Mouse (Mus musculus): ENCODE measurements around the gene Gdf2. TPM values are rescaled to one million over a fixed set of nuclear protein-coding genes. Genes with fewer than 3 reads are reported as not detected.

Gene Gdf2
- polyA plus RNA-seq, 1 experiment: not detected

GRCm38 (mm10) chr14:33956055-33956454 is 15.2 kb downstream of the Gdf2 start:
- no peaks in the 10 kb centered on the region for H3K4me1 ChIP-seq (ENCODE audit: control insufficient read depth, insufficient read depth, insufficient read length, low read length)
- H3K4me3 ChIP-seq (ENCODE audit: low read depth, low read length): no peak overlapping the region
- WGBS: 66% methylated on average over 13 of the region's 13 CpGs
- H3K27me3 ChIP-seq (ENCODE audit: control insufficient read depth, insufficient read depth, low read length): no peaks in the 10 kb centered on the region
- TF ChIP-seq POLR2A (IDR thresholded peaks at IDR 0.05; ENCODE audit: low read depth, low read length): no peak
- no peak for TF ChIP-seq CTCF (IDR thresholded peaks at IDR 0.05; ENCODE audit: extremely low read depth, insufficient read length, insufficient replicate concordance, low read depth, low read length)
- H3K27ac ChIP-seq (ENCODE audit: insufficient read depth, low read depth, low read length): no peak overlapping the region
- H3K36me3 ChIP-seq (ENCODE audit: control insufficient read depth, insufficient read depth, low read length): no peaks in the 10 kb centered on the region

- Histone ChIP-seq H3K4me1 (ENCODE audit: control insufficient read depth, insufficient read depth, insufficient read length, low read length) (no peaks in the 10 kb centered on the region), H3K36me3 (ENCODE audit: control insufficient read depth, insufficient read depth, low read length) (no peaks in the 10 kb centered on the region), H3K4me3 (ENCODE audit: low read depth, low read length) (no peak overlapping the region), H3K27me3 (ENCODE audit: control insufficient read depth, insufficient read depth, low read length) (no peaks in the 10 kb centered on the region), H3K27ac (ENCODE audit: insufficient read depth, low read depth, low read length) (no peak overlapping the region)
- WGBS: 75% methylated on average over 4 of the region's 4 CpGs
- no peak for TF ChIP-seq CTCF (IDR thresholded peaks at IDR 0.05; ENCODE audit: extremely low read depth, insufficient read length, insufficient replicate concordance, low read depth, low read length)
- TF ChIP-seq POLR2A (IDR thresholded peaks at IDR 0.05; ENCODE audit: low read depth, low read length): no peak
Observed at GRCm38 (mm10) chr14:33958186-33958585, 17.3 kb downstream of the Gdf2 start.

GRCm38 (mm10) chr14:33958841-33959240 is 18.0 kb downstream of the Gdf2 start:
- H3K4me1 ChIP-seq (ENCODE audit: control insufficient read depth, insufficient read depth, insufficient read length, low read length): no peaks in the 10 kb centered on the region
- no peak for TF ChIP-seq CTCF (IDR thresholded peaks at IDR 0.05; ENCODE audit: extremely low read depth, insufficient read length, insufficient replicate concordance, low read depth, low read length)
- TF ChIP-seq POLR2A (IDR thresholded peaks at IDR 0.05; ENCODE audit: low read depth, low read length): no peak
- no peak overlapping the region for H3K4me3 ChIP-seq (ENCODE audit: low read depth, low read length)
- no peaks in the 10 kb centered on the region for H3K27me3 ChIP-seq (ENCODE audit: control insufficient read depth, insufficient read depth, low read length)
- WGBS: 48% methylated on average over 3 of the region's 3 CpGs
- no peaks in the 10 kb centered on the region for H3K36me3 ChIP-seq (ENCODE audit: control insufficient read depth, insufficient read depth, low read length)
- no peak overlapping the region for H3K27ac ChIP-seq (ENCODE audit: insufficient read depth, low read depth, low read length)

GRCm38 (mm10) chr14:33959341-33959740 is 18.5 kb downstream of the Gdf2 start:
- 13% methylated on average over 9 of the region's 9 CpGs for WGBS
- Histone ChIP-seq H3K4me3 (ENCODE audit: low read depth, low read length) (no peak overlapping the region), H3K27me3 (ENCODE audit: control insufficient read depth, insufficient read depth, low read length) (no peaks in the 10 kb centered on the region), H3K36me3 (ENCODE audit: control insufficient read depth, insufficient read depth, low read length) (no peaks in the 10 kb centered on the region), H3K27ac (ENCODE audit: insufficient read depth, low read depth, low read length) (no peak overlapping the region), H3K4me1 (ENCODE audit: control insufficient read depth, insufficient read depth, insufficient read length, low read length) (no peaks in the 10 kb centered on the region)
- TF ChIP-seq CTCF (IDR thresholded peaks at IDR 0.05; ENCODE audit: extremely low read depth, insufficient read length, insufficient replicate concordance, low read depth, low read length): peak; percentile 43; the same call in 1 of the 2 replicates
- no peak for TF ChIP-seq POLR2A (IDR thresholded peaks at IDR 0.05; ENCODE audit: low read depth, low read length)

GRCm38 (mm10) chr14:33965675-33966074 is 24.8 kb downstream of the Gdf2 start:
- H3K27ac ChIP-seq (ENCODE audit: insufficient read depth, low read depth, low read length): no peak overlapping the region
- no peaks in the 10 kb centered on the region for H3K4me1 ChIP-seq (ENCODE audit: control insufficient read depth, insufficient read depth, insufficient read length, low read length)
- no peaks in the 10 kb centered on the region for H3K36me3 ChIP-seq (ENCODE audit: control insufficient read depth, insufficient read depth, low read length)
- H3K27me3 ChIP-seq (ENCODE audit: control insufficient read depth, insufficient read depth, low read length): no peaks in the 10 kb centered on the region
- WGBS: 56% methylated on average over 7 of the region's 7 CpGs
- TF ChIP-seq POLR2A (IDR thresholded peaks at IDR 0.05; ENCODE audit: low read depth, low read length): no peak
- no peak; the same call in 1 of the 2 replicates for TF ChIP-seq CTCF (IDR thresholded peaks at IDR 0.05; ENCODE audit: extremely low read depth, insufficient read length, insufficient replicate concordance, low read depth, low read length)
- H3K4me3 ChIP-seq (ENCODE audit: low read depth, low read length): no peak overlapping the region

GRCm38 (mm10) chr14:33972679-33973078 is 31.8 kb downstream of the Gdf2 start:
- Histone ChIP-seq H3K27ac (ENCODE audit: insufficient read depth, low read depth, low read length) (no peak overlapping the region), H3K27me3 (ENCODE audit: control insufficient read depth, insufficient read depth, low read length) (no peaks in the 10 kb centered on the region), H3K4me1 (ENCODE audit: control insufficient read depth, insufficient read depth, insufficient read length, low read length) (no peaks in the 10 kb centered on the region), H3K36me3 (ENCODE audit: control insufficient read depth, insufficient read depth, low read length) (no peaks in the 10 kb centered on the region), H3K4me3 (ENCODE audit: low read depth, low read length) (no peak overlapping the region)
- TF ChIP-seq POLR2A (IDR thresholded peaks at IDR 0.05; ENCODE audit: low read depth, low read length) (no peak), CTCF (IDR thresholded peaks at IDR 0.05; ENCODE audit: extremely low read depth, insufficient read length, insufficient replicate concordance, low read depth, low read length) (no peak)
- 41% methylated on average over 7 of the region's 7 CpGs for WGBS

- no peaks in the 10 kb centered on the region for H3K27me3 ChIP-seq (ENCODE audit: control insufficient read depth, insufficient read depth, low read length)
- H3K36me3 ChIP-seq (ENCODE audit: control insufficient read depth, insufficient read depth, low read length): no peaks in the 10 kb centered on the region
- no peaks in the 10 kb centered on the region for H3K4me1 ChIP-seq (ENCODE audit: control insufficient read depth, insufficient read depth, insufficient read length, low read length)
- no peak overlapping the region for H3K27ac ChIP-seq (ENCODE audit: insufficient read depth, low read depth, low read length)
- no peak overlapping the region for H3K4me3 ChIP-seq (ENCODE audit: low read depth, low read length)
- TF ChIP-seq POLR2A (IDR thresholded peaks at IDR 0.05; ENCODE audit: low read depth, low read length) (no peak), CTCF (IDR thresholded peaks at IDR 0.05; ENCODE audit: extremely low read depth, insufficient read length, insufficient replicate concordance, low read depth, low read length) (no peak)
- WGBS: 64% methylated on average over 5 of the region's 5 CpGs
Observed at GRCm38 (mm10) chr14:33974752-33975151, 33.9 kb downstream of the Gdf2 start.
